Mouse (Mus musculus) heart, adult 2 months (tissue): ENCODE measurements around the gene Sept11.

Experiments
- CTCF ChIP-seq: fragments of 200-600 bp; IDR thresholded peaks from 2 replicates; pipeline ENCODE4 v1.8.1; 2022; ENCODE audit warnings: antibody characterized with exemption, mild to moderate bottlenecking, moderate library complexity
- POLR2A ChIP-seq: fragments of 200-500 bp; IDR thresholded peaks from 2 replicates; pipeline ENCODE4 v1.6.1; 2011; ENCODE audit warnings: mild to moderate bottlenecking, low read depth, low read length, control low read depth; ENCODE audit not compliant: insufficient read depth

DNA sequence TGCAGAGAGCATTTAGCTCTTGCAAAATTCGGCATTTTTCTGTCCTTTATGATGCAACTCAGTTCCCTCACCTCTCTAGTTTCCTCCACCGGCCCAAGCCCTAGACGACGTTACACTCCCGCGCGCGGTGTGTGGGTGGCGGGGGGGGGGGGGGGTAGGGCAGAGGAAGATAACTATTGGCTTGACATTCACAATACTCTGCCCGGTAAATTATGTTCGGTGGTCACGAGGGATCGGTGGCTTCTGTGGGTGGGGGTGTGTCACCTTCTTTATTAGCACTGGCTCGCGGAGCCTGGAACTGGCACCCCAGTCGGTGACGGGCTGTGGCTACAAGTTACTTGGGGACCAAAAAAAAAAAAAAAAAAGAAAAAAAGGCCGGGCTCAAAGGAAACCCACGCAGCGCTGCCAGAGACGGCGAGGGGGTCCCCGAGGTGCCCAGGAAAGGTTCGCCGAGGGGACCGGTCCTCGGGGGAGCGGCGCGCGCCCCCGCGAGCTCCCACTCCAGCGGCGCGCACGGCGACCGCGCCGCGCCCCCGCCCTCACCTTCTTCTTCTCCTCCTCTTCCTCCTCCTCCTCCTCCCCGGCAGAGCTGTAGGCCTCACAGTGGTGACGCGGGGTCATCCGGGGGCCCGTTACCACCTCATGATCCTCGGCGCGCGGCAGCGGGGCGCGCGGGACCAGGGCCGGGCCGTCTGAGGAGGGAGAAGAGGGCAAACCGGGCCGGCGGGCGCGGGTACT, 112.3 kb downstream of the Sept11 start:
- TF ChIP-seq POLR2A (no peak), CTCF (no peak)
